Mouse (Mus musculus) liver, postnatal 0 days (tissue): ENCODE measurements around the gene Nectin1.

Experiments
- CTCF ChIP-seq: sonication (generic); IDR thresholded peaks from 2 replicates; pipeline ENCODE4 v1.5.1; 2016; ENCODE audit warnings: antibody characterized with exemption, low read depth
- EP300 ChIP-seq: IDR thresholded peaks from 2 replicates; pipeline ENCODE4 v1.6.1; 2016; ENCODE audit warnings: antibody characterized with exemption, low read depth, mild to moderate bottlenecking

- TF ChIP-seq CTCF (no peak), EP300 (peak; percentile 74)
These were observed 12.1 kb downstream of the Nectin1 start for GRCm38 (mm10) chr9:43755928-43756327.
